Mouse (Mus musculus): Measurements from ENCODE around the gene Atp2c2. TPM values are rescaled to one million over a fixed set of nuclear protein-coding genes. Genes with fewer than 3 reads are reported as not detected.
A peak's percentile ranks its signal among the peaks of the same experiment; 100 is the strongest.

Atp2c2 gene
- total RNA-seq, 2 experiments from 2014 or later, result 0.55 to 0.79 TPM

GRCm38 (mm10) chr8:119736348-119736917 lies 36.6 kb downstream of the Atp2c2 start:
- intact Hi-C loops (cut with DNase I), result no loop called here
- no peak for DNase-seq (ENCODE audit: extremely low spot score in 1 of 2, low spot score in 2 of 2)

GRCm38 (mm10) chr8:119737093-119737900 lies 37.5 kb downstream of the Atp2c2 start:
- DNase-seq (ENCODE audit: extremely low spot score in 1 of 2, low spot score in 2 of 2), result no peak
- intact Hi-C loops (cut with DNase I), result no loop called here

GRCm38 (mm10) chr8:119738129-119738907 lies 38.5 kb downstream of the Atp2c2 start:
- intact Hi-C loops (cut with DNase I), result no loop called here
- DNase-seq (ENCODE audit: extremely low spot score in 1 of 2, low spot score in 2 of 2), result no peak

GRCm38 (mm10) chr8:119740634-119741033 lies 40.8 kb downstream of the Atp2c2 start:
- intact Hi-C loops (cut with DNase I), result loop anchor here (5.0 kb wide), 1 partner anchor 43 kb away; no protein-coding TSS in a partner anchor
- DNase-seq (ENCODE audit: extremely low spot score in 1 of 2, low spot score in 2 of 2), result peak in 1 of 2 experiments; percentile 8

GRCm38 (mm10) chr8:119742409-119742808 lies 42.6 kb downstream of the Atp2c2 start:
- intact Hi-C loops (cut with DNase I), result loop anchor here (5.0 kb wide), 1 partner anchor 45 kb away; no protein-coding TSS in a partner anchor
- no peak for DNase-seq (ENCODE audit: extremely low spot score in 1 of 2, low spot score in 2 of 2)

- intact Hi-C loops (cut with DNase I), result loop anchor here (5.0 kb wide), 1 partner anchor 46 kb away; no protein-coding TSS in a partner anchor
- peak in 1 of 2 experiments; percentile 75 for DNase-seq (ENCODE audit: extremely low spot score in 1 of 2, low spot score in 2 of 2)
These were observed 43.6 kb downstream of the Atp2c2 start for GRCm38 (mm10) chr8:119743291-119744026.

- DNase-seq (ENCODE audit: extremely low spot score in 1 of 2, low spot score in 2 of 2), result no peak
- intact Hi-C loops (cut with DNase I), result loop anchor here (5.0 kb wide), 1 partner anchor 47 kb away; no protein-coding TSS in a partner anchor
These were observed 44.8 kb downstream of the Atp2c2 start for GRCm38 (mm10) chr8:119744604-119745003.

- no peak for DNase-seq (ENCODE audit: extremely low spot score in 1 of 2, low spot score in 2 of 2)
- intact Hi-C loops (cut with DNase I), result no loop called here
These were observed 55.7 kb downstream of the Atp2c2 start for GRCm38 (mm10) chr8:119755238-119756146.

GRCm38 (mm10) chr8:119756147-119756461 lies 56.3 kb downstream of the Atp2c2 start:
- no peak for DNase-seq (ENCODE audit: extremely low spot score in 1 of 2, low spot score in 2 of 2)
- intact Hi-C loops (cut with DNase I), result no loop called here

- DNase-seq (ENCODE audit: extremely low spot score in 1 of 2, low spot score in 2 of 2), result no peak
- intact Hi-C loops (cut with DNase I), result no loop called here
These were observed 56.7 kb downstream of the Atp2c2 start for GRCm38 (mm10) chr8:119756538-119756937.

GRCm38 (mm10) chr8:119761692-119762091 lies 61.9 kb downstream of the Atp2c2 start:
- intact Hi-C loops (cut with DNase I), result no loop called here
- DNase-seq (ENCODE audit: extremely low spot score in 1 of 2, low spot score in 2 of 2), result no peak

GRCm38 (mm10) chr8:119762226-119763220 lies 62.7 kb downstream of the Atp2c2 start:
- intact Hi-C loops (cut with DNase I), result no loop called here
- no peak for DNase-seq (ENCODE audit: extremely low spot score in 1 of 2, low spot score in 2 of 2)

- no peak for DNase-seq (ENCODE audit: extremely low spot score in 1 of 2, low spot score in 2 of 2)
- intact Hi-C loops (cut with DNase I), result no loop called here
These were observed 65.5 kb downstream of the Atp2c2 start for GRCm38 (mm10) chr8:119765311-119765710.

GRCm38 (mm10) chr8:119765761-119766444 lies 66.1 kb downstream of the Atp2c2 start:
- intact Hi-C loops (cut with DNase I), result no loop called here
- no peak for DNase-seq (ENCODE audit: extremely low spot score in 1 of 2, low spot score in 2 of 2)

- DNase-seq (ENCODE audit: extremely low spot score in 1 of 2, low spot score in 2 of 2), result no peak
- intact Hi-C loops (cut with DNase I), result loop anchor here (10.0 kb wide), 1 partner anchor 332 kb away; the partner anchor contains the start of gene Necab2
These were observed 76.9 kb downstream of the Atp2c2 start for GRCm38 (mm10) chr8:119776668-119777245.

GRCm38 (mm10) chr8:119777765-119778164 lies 78.0 kb downstream of the Atp2c2 start:
- intact Hi-C loops (cut with DNase I), result loop anchor here (10.0 kb wide), 1 partner anchor 333 kb away; the partner anchor contains the start of gene Necab2
- DNase-seq (ENCODE audit: extremely low spot score in 1 of 2, low spot score in 2 of 2), result peak in 1 of 2 experiments; percentile 68

All from left cerebral cortex, postnatal 10 days (tissue).